13 mouse cellular contexts compared by ENCODE assay signal in the genomic region with DNA sequence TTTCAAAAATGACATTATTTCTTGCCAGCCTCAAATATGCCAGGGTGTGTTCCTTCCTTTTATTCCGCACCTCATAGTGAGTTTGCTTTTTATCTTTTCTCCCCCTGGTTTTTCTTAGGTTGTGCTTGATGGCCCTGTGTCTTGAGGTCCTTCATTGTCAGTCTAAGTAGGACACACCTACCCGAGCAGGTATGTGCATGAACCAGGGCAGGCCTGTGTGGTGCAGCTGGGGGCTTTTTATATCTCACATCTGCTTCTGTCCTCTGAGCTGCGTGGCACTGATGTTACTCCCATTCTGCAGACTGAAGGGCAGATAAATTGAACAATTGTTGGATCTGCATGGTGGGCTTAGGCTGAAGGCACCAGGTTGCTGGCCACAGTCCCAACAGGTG.
DNase-seq lines count a peak whose midpoint lies in the region; ATAC-seq and TF ChIP-seq lines count a peak whose summit lies in the region.
"Had no signal": no experiment of that assay in that cellular context is flagged by ENCODE, and none has a peak within 500 bp of the region (broad histone marks: within the 10 kb centered on the region; RNA-seq: fewer than 3 reads in every experiment).

No protein-coding gene starts in this region.

- no peak for TF ChIP-seq EP300 in stomach, postnatal 0 days (optimal IDR thresholded peaks at IDR 0.05)

- no peak for DNase-seq in stomach, postnatal 0 days (ENCODE audit: low spot score)
- no peak for DNase-seq in c-Kit-positive CD71-positive TER-119-positive erythroid progenitor cells, embryonic 14.5 days (ENCODE audit: low spot score)
- no peak for DNase-seq in urinary bladder, postnatal 4 days (ENCODE audit: low spot score in 2 of 2)
- no peak for DNase-seq in adrenal gland, postnatal 4 days (ENCODE audit: low spot score in 2 of 2)
- DNase-seq: adrenal gland, postnatal 10 days; gastrocnemius, postnatal 14 days; kidney, adult 9 months had no signal

- H3K27ac ChIP-seq in stomach, embryonic 15.5 days = peak overlapping the region; percentile 7; the same call in 1 of the 2 replicates
- H3K27ac ChIP-seq in stomach, postnatal 0 days (replicated peaks) = no peak overlapping the region
- peak overlapping the region; percentile 70 for H3K27ac ChIP-seq in hindbrain, embryonic 13.5 days
- peak overlapping the region; percentile 79 for H3K27ac ChIP-seq in midbrain, embryonic 15.5 days
- H3K27ac ChIP-seq: heart, embryonic 13.5 days; lung, embryonic 15.5 days had no signal

- H3K4me3 ChIP-seq in stomach, embryonic 15.5 days (replicated peaks) = no peak overlapping the region
- no peak overlapping the region for H3K4me3 ChIP-seq in stomach, postnatal 0 days (ENCODE audit: low read depth, low read length)
- H3K4me3 ChIP-seq in hindbrain, embryonic 13.5 days = no peak overlapping the region
- no peak overlapping the region for H3K4me3 ChIP-seq in midbrain, embryonic 15.5 days
- H3K4me3 ChIP-seq: heart, embryonic 13.5 days; lung, embryonic 15.5 days had no signal

- no peaks in the 10 kb centered on the region for H3K9me3 ChIP-seq in stomach, embryonic 15.5 days
- H3K9me3 ChIP-seq in stomach, postnatal 0 days (ENCODE audit: control insufficient read depth, low read length) = no peaks in the 10 kb centered on the region
- H3K9me3 ChIP-seq in hindbrain, embryonic 13.5 days = no peaks in the 10 kb centered on the region
- no peaks in the 10 kb centered on the region for H3K9me3 ChIP-seq in midbrain, embryonic 15.5 days
- H3K9me3 ChIP-seq: heart, embryonic 13.5 days; lung, embryonic 15.5 days had no signal

- 60% methylated on average over 3 of the region's 3 CpGs for WGBS in stomach, embryonic 15.5 days
- 58% methylated on average over 3 of the region's 3 CpGs for WGBS in stomach, postnatal 0 days
- WGBS in hindbrain, embryonic 13.5 days = 44% methylated on average over 3 of the region's 3 CpGs
- WGBS in midbrain, embryonic 15.5 days = 41% methylated on average over 3 of the region's 3 CpGs

- no peaks in the 10 kb centered on the region for H3K36me3 ChIP-seq in stomach, embryonic 15.5 days
- H3K36me3 ChIP-seq in stomach, postnatal 0 days (ENCODE audit: control insufficient read depth, insufficient read depth, low read length) = no peaks in the 10 kb centered on the region
- H3K36me3 ChIP-seq in hindbrain, embryonic 13.5 days = no peaks in the 10 kb centered on the region
- H3K36me3 ChIP-seq in midbrain, embryonic 15.5 days (replicated peaks) = no peaks in the 10 kb centered on the region
- H3K36me3 ChIP-seq: heart, embryonic 13.5 days; lung, embryonic 15.5 days had no signal

- no peaks in the 10 kb centered on the region for H3K27me3 ChIP-seq in stomach, embryonic 15.5 days (replicated peaks)
- no peaks in the 10 kb centered on the region for H3K27me3 ChIP-seq in stomach, postnatal 0 days (ENCODE audit: control insufficient read depth, insufficient read depth, low read length)
- H3K27me3 ChIP-seq in hindbrain, embryonic 13.5 days = no peaks in the 10 kb centered on the region
- no peaks in the 10 kb centered on the region for H3K27me3 ChIP-seq in midbrain, embryonic 15.5 days (replicated peaks)
- H3K27me3 ChIP-seq: heart, embryonic 13.5 days; lung, embryonic 15.5 days had no signal

- H3K9ac ChIP-seq in stomach, embryonic 15.5 days = no peak overlapping the region
- no peak overlapping the region for H3K9ac ChIP-seq in stomach, postnatal 0 days (ENCODE audit: low read length)
- H3K9ac ChIP-seq in hindbrain, embryonic 13.5 days = no peak overlapping the region
- no peak overlapping the region for H3K9ac ChIP-seq in midbrain, embryonic 15.5 days
- H3K9ac ChIP-seq: heart, embryonic 13.5 days; lung, embryonic 15.5 days had no signal

- no peak for TF ChIP-seq CTCF in stomach, postnatal 0 days (IDR thresholded peaks at IDR 0.05; ENCODE audit: low read depth)

- no peak overlapping the region for H3K4me2 ChIP-seq in stomach, embryonic 15.5 days
- no peak overlapping the region for H3K4me2 ChIP-seq in stomach, postnatal 0 days (replicated peaks; ENCODE audit: low read depth)
- H3K4me2 ChIP-seq in hindbrain, embryonic 13.5 days = peak overlapping the region; percentile 17; the same call in 1 of the 2 replicates
- peak overlapping the region; percentile 33 for H3K4me2 ChIP-seq in midbrain, embryonic 15.5 days
- H3K4me2 ChIP-seq: heart, embryonic 13.5 days; liver, embryonic 11.5 days; lung, embryonic 15.5 days had no signal

- no peaks in the 10 kb centered on the region for H3K4me1 ChIP-seq in stomach, embryonic 15.5 days
- no peaks in the 10 kb centered on the region for H3K4me1 ChIP-seq in stomach, postnatal 0 days (replicated peaks; ENCODE audit: control insufficient read depth, insufficient read depth)
- H3K4me1 ChIP-seq in hindbrain, embryonic 13.5 days (replicated peaks) = peaks cover 8% of the 10 kb centered on the region
- H3K4me1 ChIP-seq in midbrain, embryonic 15.5 days = peaks cover 12% of the 10 kb centered on the region
- H3K4me1 ChIP-seq: lung, embryonic 15.5 days had no signal

- ATAC-seq in stomach, embryonic 15.5 days (ENCODE audit: insufficient read depth, low FRiP score, low read depth) = no peak
- no peak for ATAC-seq in stomach, postnatal 0 days (ENCODE audit: low FRiP score, low TSS enrichment)
- ATAC-seq in hindbrain, embryonic 13.5 days (ENCODE audit: low FRiP score) = peak; percentile 75; the same call in 1 of the 2 replicates
- ATAC-seq in midbrain, embryonic 15.5 days (replicated peaks) = peak; percentile 70

Comparison
In these comparisons a context has a peak if more than half of its experiments do, and no peak if none do; other contexts are left out.
1. ATAC-seq: peak in hindbrain, embryonic 13.5 days (single experiment) and midbrain, embryonic 15.5 days (single experiment); none in stomach, embryonic 15.5 days (single experiment) and stomach, postnatal 0 days (single experiment).
2. H3K4me2 ChIP-seq: peak in hindbrain, embryonic 13.5 days (single experiment) and midbrain, embryonic 15.5 days (single experiment); none in stomach, embryonic 15.5 days (single experiment) and stomach, postnatal 0 days (single experiment).